Mouse (Mus musculus): ENCODE data around the gene Gm12258.
"Not testable (repeated sequence)": the region's sequence is repeated elsewhere in the genome, so short reads cannot be mapped to it uniquely, and the experiment has no call there.

The Gm12258 gene

GRCm38 (mm10) chr11:58846919-58847461, at the start of gene Gm12258:
Gm12258 (plus strand) TSS chr11:58847158.
- DNase-seq = peak; percentile 86

DNA sequence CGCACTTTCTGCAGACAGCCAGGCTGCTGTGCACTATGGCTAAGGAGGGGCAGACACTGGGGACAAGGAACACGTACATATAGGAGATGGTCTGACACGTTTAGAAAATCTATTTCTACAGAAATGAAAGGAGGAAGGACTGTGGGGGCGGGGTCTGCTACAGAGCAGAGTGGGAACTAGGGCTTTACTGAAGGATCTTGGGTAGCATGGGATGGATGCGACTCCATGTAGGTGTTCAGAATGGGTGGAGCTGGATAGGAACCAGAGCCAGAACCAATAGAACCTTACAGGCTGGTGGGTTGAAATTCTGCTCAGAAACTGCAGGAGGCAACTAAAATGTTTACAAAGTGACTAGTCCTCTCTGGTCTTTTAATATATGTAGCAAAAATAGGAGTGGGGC, 47.2 kb upstream of the Gm12258 start:
- no peak for DNase-seq

DNA sequence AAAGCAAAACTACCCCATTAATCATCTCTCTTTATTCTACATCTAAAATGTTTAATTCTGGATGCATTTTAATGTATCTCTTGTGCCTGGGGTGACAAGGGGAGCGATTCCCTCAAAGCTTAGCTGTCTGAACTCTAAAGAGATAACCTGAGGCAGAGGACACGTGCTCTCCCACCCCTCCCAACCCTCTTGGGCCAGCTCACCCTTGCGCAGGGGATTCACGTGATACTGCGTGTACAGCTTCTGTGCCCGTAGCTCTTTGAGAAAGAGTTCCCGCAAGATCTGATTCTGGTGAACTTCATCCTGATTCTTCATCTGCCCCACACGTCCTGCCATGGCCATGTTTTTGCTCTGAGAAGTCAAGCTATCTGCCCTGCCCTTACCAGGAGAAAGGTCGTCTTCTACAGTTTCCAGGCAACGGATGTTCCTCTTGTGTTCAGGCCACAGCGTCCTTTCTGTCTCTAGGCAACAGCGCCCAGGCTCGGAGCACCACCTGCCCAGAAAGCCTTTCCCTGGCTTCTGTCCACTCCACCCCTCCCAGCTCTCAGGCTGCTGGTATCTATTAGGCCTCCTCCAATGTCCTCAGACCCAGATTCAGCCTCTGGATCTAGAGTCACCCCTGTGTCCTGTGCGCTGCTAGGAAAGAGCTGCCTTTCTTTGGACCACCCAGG, 45.3 kb upstream of the Gm12258 start, which contains the start of gene Fam183b:
Gene Fam183b (minus strand): TSS at position 403 of the 671 bp plus-strand sequence.
- no peak for DNase-seq

- DNase-seq = no peak
Observed at GRCm38 (mm10) chr11:58803871-58804270, 43.1 kb upstream of the Gm12258 start.

DNA sequence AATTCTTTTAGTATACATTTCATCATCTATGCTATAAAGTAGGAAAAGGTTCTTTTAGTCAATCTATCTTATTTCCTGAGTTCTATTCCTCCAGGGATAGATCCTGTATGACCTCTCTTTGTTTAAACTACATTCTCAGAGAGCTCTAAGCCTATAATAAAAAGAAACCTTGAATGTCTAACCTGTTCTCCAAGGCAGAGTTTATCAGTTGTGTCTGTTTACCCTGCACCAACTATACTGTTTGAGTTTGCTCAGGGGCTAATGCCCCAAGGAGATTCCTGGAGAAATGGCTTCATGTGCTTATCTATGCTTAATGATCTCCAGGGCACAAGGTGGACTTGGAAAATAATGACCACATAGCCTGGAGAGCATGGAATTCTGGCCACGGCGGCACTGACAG, 42.6 kb upstream of the Gm12258 start:
- no peak for DNase-seq

DNA sequence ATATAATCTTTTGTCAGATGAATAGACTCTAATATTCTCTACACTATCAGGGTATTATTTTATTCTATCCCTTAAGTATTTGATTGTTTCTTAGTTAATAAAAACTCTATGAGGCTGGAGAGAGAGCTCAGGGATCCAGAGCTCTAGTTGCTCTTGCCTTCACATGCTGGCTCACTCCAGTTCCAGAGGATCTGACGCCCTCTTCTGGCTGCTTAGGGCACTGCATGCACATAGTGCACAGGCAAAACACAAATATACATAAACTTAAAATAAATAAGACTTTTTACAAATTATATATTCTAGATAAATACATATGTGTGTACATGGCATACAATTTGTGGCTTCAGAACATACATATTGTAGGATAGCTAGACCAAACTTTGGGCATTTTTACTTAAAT, 35.0 kb upstream of the Gm12258 start:
- DNase-seq = no peak

DNA sequence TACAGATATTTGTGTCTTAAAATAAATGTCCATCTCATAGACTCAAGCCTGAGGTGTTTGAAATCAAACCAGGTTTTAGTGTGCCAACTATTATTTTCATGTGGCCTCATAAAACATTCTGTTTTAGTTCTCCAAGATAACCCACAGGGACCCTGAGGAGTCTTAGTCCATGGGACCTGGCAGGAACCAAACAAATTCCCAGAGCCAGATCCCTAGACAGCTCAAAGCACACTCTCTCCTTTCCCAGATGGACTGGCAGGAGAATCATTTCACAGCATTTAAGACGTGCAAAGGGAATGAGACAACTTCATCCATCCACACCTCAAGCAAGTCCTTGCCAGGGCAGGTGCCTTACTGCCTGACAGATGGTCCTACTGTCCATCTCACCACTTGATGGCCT, 32.3 kb upstream of the Gm12258 start, which contains the start of gene Olfr313:
Gene Olfr313 (plus strand): TSS at position 301 of the 400 bp plus-strand sequence.
- not testable (repeated sequence) for DNase-seq

GRCm38 (mm10) chr11:58815676-58816075, 31.3 kb upstream of the Gm12258 start:
- DNase-seq = no peak

DNA sequence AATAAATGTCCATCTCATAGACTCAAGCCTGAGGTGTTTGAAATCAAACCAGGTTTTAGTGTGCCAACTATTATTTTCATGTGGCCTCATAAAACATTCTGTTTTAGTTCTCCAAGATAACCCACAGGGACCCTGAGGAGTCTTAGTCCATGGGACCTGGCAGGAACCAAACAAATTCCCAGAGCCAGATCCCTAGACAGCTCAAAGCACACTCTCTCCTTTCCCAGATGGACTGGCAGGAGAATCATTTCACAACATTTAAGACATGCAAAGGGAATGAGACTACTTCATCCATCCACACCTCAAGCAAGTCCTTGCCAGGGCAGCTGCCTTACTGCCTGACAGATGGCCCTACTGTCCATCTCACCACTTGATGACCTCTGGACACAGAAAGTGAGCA, 18.0 kb upstream of the Gm12258 start, which contains the start of gene Olfr312:
Gene Olfr312 (plus strand): TSS at position 301 of the 400 bp plus-strand sequence.
- DNase-seq = not testable (repeated sequence)

DNA sequence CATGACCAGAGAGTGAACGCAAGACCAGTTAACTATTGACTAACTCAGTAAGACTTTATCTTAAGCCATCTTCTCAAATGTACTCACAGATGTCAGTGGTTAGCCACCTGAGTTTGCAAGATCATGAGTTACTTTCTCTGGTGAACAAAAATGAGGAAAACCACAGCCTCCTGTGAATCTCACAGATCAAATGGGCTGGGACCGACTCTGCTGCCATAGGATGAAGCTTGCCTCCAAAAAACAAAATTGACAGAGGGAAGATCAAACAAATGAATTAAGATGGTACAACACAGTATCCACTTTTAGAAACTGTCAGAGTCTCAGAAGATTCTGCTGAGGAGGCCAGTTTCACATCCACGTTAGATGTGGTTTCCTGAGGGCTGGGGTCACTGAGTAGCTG, 17.2 kb upstream of the Gm12258 start:
- no peak for DNase-seq

DNA sequence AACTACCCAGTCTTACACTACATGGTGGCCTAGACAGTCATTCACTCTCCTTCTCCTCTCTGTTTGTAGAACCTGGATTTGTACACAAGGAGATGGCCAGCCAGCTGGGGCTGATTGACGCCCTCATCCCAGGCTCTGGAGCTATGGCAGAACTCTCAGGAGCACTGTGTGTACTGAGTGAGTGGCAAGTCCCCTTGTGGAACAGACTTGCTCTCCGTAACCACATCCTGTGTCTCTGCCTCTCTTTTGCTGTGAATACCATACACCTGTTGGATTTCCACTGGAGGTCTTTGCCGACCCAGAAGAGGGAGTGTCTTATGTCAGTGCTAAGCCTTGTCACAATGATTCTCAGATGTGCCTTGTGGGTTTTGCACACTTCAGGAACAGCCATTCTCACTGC, 14.4 kb upstream of the Gm12258 start:
- not testable (repeated sequence) for DNase-seq

DNA sequence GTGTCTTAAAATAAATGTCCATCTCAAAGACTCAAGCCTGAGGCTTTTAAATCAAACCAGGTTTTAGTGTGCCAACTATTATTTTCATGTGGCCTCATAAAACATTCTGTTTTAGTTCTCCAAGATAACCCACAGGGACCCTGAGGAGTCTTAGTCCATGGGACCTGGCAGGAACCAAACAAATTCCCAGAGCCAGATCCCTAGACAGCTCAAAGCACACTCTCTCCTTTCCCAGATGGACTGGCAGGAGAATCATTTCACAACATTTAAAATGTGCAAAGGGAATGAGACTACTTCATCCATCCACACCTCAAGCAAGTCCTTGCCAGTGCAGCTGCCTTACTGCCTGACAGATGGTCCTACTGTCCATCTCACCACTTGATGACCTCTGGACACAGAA, 8.0 kb upstream of the Gm12258 start, which contains the start of gene Olfr311:
Gene Olfr311 (plus strand): TSS at position 301 of the 400 bp plus-strand sequence.
- DNase-seq = not testable (repeated sequence)

GRCm38 (mm10) chr11:58847636-58848035, 678 bp downstream of the Gm12258 start:
- DNase-seq = no peak

DNA sequence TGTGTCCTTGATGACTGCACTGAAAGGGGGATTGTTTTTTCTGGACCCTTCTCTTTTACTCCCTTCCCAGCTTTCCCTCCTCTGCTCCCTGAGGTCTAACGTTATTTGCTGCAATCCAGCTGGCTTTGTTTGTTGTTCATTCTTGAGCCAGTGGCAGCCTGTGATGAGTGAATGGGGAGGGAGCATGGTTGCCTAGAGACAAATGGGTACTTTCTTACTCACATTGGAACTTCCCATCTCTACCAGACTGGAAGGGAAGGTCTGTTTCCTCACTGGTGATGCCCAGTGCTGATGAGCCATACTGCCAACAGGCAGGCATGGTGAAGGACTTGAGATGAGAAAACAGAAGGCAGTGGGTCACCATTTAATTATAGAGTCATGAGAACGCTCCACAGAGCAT, 2.8 kb downstream of the Gm12258 start:
- DNase-seq = no peak

DNA sequence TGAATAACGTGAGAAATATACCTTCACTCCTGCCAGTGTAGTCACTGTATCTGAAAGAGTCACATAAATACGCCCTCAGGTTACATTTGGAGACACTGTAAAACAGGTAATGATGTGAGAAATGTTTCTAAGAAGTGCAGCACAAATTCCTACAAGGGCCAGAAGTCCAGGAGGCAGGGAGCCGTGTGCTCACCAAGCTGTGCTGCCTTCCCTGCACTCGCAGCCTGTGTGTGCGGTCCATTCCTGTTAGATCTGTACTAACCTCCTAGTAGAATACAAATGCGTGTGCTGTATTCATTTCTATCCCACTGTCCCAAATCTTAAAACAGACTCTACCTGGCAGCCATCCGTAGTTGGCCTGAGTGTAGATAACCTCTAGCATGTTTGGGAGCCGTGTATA, 13.8 kb downstream of the Gm12258 start:
- DNase-seq = no peak

DNA sequence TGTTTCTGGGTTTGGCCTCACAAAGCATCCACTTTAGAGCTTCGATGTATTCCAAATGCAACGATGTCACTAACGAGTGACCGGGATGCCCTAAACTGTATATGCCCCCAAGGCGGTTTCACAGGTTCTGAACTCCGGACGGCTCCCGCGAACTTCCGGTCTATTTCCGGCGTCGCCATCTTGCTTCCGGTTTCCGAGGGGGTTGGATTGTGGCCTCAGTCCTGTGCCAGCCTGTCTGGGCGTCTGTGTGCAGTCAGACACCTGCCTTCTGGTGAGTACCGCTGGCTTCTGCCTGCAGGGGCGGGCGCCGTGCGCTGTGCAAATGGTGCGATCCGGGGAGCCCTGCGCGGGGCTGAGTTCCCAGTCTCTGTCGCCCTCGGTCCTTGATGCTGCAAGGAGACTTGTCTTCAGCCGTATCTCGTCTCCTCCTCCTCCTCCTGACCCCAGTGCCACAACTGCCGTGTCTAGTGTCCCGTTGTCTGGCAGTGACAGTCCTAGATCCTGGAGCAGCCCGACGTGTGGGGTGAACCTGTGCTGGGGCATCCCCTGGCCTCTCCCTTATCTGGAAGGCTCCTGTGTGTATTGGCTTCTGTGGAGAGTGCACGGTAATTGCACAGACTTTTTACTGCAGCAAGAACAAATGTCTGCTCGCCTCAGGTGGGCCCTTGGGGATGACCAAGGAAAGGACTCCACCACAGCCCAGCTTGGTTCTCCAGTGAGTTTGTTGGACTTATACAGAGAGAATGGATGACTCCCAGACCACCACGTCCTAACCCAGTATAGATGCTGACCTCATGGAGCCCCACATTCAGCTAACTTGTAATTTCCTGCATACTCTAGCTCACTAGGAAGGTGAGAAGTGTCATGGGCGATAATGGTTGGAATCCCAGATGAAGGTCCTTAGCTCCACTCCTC, 20.3 kb downstream of the Gm12258 start, which contains the start of gene 2810021J22Rik:
Gene 2810021J22Rik (plus strand): TSS at position 178 of the 915 bp plus-strand sequence.
- peak; percentile 76 for DNase-seq

GRCm38 (mm10) chr11:58867954-58868330, 21.0 kb downstream of the Gm12258 start:
- no peak for DNase-seq

DNA sequence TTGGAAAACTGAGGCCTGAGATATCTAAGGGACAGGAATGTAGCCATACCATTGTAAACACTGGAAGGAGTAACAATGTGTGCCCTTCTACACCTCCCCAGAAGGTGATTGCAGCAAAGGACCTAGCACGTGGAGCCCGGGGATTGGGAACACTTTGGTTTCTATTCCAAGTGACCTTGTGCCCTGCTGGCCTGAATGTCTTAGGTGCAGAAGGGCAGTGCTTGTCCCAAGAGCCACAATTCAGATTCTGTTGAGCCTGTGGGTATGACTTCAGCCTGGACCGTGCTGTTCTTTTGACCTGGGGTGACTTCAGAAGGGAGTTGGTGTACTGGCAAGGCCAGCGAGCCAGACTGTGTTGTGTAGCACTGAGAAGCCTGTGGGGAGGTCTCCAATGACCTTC, 24.0 kb downstream of the Gm12258 start:
- DNase-seq = no peak

DNA sequence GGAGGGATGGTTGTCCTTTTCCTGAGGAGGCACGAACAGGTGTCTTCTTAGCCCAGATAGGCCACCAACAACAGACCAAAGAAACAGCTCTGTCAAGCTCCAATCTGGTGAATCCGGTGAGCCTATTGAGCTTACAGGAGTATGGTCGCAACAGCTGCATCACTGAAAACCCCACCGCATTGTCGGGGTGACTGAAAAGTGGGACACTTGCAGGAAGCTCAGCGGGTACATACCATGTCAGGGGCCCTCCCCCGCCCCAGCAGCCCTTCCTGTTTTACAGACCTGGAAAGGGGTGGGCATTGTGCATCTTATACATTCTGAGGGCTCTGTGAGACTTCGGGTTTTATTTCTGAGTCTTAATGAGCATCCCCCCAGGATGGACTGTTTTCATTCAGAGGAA, 36.8 kb downstream of the Gm12258 start:
- no peak for DNase-seq

DNA sequence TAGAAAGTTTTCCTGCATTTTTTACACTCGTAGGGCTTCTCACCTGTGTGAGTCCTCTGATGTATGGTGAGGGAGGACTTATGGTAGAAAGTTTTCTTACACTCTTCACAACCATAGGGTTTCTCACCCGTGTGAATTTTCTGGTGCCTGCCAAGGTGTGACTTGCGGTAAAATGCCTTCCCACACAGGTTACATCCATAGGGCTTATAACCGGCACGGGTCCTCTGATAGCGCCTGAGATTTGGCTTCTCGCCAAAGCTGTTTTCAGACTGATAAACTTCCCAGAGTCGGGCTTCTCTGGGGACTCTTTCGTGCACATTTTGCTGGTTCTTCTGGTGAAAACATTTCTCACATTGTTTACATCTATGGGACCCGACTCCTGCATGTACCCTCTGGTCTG, 43.6 kb downstream of the Gm12258 start:
- DNase-seq = no peak

GRCm38 (mm10) chr11:58894456-58894855, 47.5 kb downstream of the Gm12258 start:
- no peak for DNase-seq

DNA sequence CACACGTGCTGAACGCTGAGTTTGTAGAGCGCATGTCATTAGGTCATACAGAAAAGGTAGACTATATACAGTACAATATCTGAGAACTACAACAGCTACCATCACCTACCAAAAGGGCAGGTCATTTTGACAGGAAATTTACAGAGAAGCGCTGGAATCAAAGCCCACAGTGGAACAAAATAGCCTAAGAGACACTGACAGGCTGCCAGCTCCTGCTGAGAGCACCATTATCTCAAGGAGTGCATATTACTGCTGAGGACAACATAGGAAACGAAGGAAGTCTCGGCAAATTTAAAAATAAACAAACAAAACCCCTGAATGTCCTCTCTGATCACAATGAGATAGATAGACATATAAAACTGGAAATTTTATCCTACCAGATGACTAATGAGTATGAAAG, 50.5 kb downstream of the Gm12258 start:
- DNase-seq = peak; percentile 16

DNA sequence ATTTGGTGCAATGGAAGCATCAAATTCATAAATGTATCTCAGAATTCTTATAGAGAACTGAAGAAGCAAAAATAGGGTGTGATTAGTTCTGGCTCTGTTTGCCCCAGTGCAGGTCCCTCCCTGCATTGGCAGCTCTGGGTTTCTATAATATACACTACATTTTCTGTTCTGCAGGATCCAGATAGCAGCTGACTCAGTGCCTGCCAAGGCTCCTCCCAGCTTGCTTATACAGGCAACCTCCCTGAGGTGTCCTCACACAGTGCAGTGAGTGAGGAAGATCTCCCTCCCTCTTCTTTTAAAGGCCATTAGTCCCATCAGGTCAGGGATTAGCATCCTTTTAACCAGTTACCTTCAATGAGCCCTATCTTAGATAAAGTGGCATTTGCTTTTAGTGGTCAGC, 54.1 kb downstream of the Gm12258 start:
- no peak for DNase-seq
